In the genomic region with DNA sequence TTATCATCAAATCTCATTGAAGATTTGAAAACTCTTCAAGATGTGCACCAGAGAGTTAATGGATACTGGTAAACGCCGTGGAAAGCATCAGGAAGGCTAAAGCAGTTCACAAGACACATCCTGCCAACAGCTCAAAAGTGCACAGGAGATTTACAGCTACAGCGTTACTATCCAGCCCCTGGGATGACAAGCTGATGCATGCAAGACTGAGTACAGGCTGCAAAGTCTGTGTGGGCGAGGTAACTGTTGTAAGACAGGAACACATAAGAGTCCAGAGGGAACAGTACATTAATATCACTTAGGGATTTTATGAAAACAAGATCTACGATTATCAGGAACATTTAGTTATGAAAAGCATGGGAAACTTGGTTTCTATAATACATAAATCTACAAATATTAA, we compare ENCODE assay signal across 24 mouse cellular contexts.
DNase-seq lines count a peak whose midpoint lies in the region; ATAC-seq and TF ChIP-seq lines count a peak whose summit lies in the region.
"Had no signal": no experiment of that assay in that cellular context is flagged by ENCODE, and none has a peak within 500 bp of the region (broad histone marks: within the 10 kb centered on the region; RNA-seq: fewer than 3 reads in every experiment).

No protein-coding gene starts in this region.

- H3K9ac ChIP-seq in stomach, embryonic 14.5 days (replicated peaks; ENCODE audit: low read depth, low read length), result no peak overlapping the region
- H3K9ac ChIP-seq in stomach, postnatal 0 days (ENCODE audit: low read length), result no peak overlapping the region
- no peak overlapping the region for H3K9ac ChIP-seq in liver, embryonic 12.5 days
- H3K9ac ChIP-seq: forebrain, embryonic 12.5 days; hindbrain, embryonic 12.5 days; kidney, embryonic 15.5 days; limb, embryonic 15.5 days; neural tube, embryonic 13.5 days had no signal

- peak overlapping the region; percentile 27; the same call in 1 of the 2 replicates for H3K27ac ChIP-seq in stomach, embryonic 14.5 days (ENCODE audit: low read length)
- H3K27ac ChIP-seq in stomach, postnatal 0 days (replicated peaks), result no peak overlapping the region
- H3K27ac ChIP-seq in liver, embryonic 12.5 days, result no peak overlapping the region
- no peak overlapping the region for H3K27ac ChIP-seq in thymus, adult 2 months (ENCODE audit: control insufficient read depth, insufficient read depth, low read length)
- H3K27ac ChIP-seq: forebrain, embryonic 12.5 days; heart, embryonic 10.5 days; hindbrain, embryonic 12.5 days; kidney, embryonic 15.5 days; layer of hippocampus, adult 2 months; left cerebral cortex, adult 2 months; limb, embryonic 15.5 days; neural tube, embryonic 13.5 days had no signal

- no peak for TF ChIP-seq POLR2A in thymus, adult 2 months (IDR thresholded peaks at IDR 0.05; ENCODE audit: control insufficient read depth, extremely low read depth, insufficient read depth, low read length, poor library complexity)

- no peak for DNase-seq in frontal cortex, postnatal 10 days (ENCODE audit: low spot score in 2 of 2)
- DNase-seq in left cerebral cortex, adult 11 months (ENCODE audit: low spot score), result peak; percentile 6
- DNase-seq in left cerebral cortex, postnatal 36 days (ENCODE audit: low spot score in 2 of 2), result no peak
- no peak for DNase-seq in stomach, postnatal 0 days (ENCODE audit: low spot score)
- no peak for DNase-seq in thymus, adult 2 months
- DNase-seq: adrenal gland, postnatal 10 days; cerebellum, adult 9-11 months; lung, postnatal 10 days; midbrain, embryonic 14.5 days; thymus, adult 18-20 months had no signal

- no peaks in the 10 kb centered on the region for H3K36me3 ChIP-seq in stomach, embryonic 14.5 days (ENCODE audit: control insufficient read depth, insufficient read depth, low read length)
- H3K36me3 ChIP-seq in stomach, postnatal 0 days (ENCODE audit: control insufficient read depth, insufficient read depth, low read length), result no peaks in the 10 kb centered on the region
- H3K36me3 ChIP-seq in liver, embryonic 12.5 days, result no peaks in the 10 kb centered on the region
- no peaks in the 10 kb centered on the region for H3K36me3 ChIP-seq in thymus, adult 2 months (ENCODE audit: control insufficient read depth, insufficient read depth, low read length)
- H3K36me3 ChIP-seq: forebrain, embryonic 12.5 days; G1E; heart, embryonic 10.5 days; hindbrain, embryonic 12.5 days; kidney, embryonic 15.5 days; limb, embryonic 15.5 days; neural tube, embryonic 13.5 days had no signal

- no peak for TF ChIP-seq CTCF in stomach, postnatal 0 days (IDR thresholded peaks at IDR 0.05; ENCODE audit: low read depth)
- no peak for TF ChIP-seq CTCF in thymus, adult 2 months (IDR thresholded peaks at IDR 0.05; ENCODE audit: borderline replicate concordance, control insufficient read depth, extremely low read depth, insufficient read depth, low read length, poor library complexity)

- no peak overlapping the region for H3K4me3 ChIP-seq in stomach, embryonic 14.5 days (ENCODE audit: low read depth, low read length)
- H3K4me3 ChIP-seq in stomach, postnatal 0 days (ENCODE audit: low read depth, low read length), result no peak overlapping the region
- H3K4me3 ChIP-seq in liver, embryonic 12.5 days, result no peak overlapping the region
- no peak overlapping the region for H3K4me3 ChIP-seq in thymus, adult 2 months (ENCODE audit: control insufficient read depth, insufficient read depth, low read length)
- H3K4me3 ChIP-seq: forebrain, embryonic 12.5 days; heart, embryonic 10.5 days; hindbrain, embryonic 12.5 days; kidney, embryonic 15.5 days; layer of hippocampus, adult 2 months; left cerebral cortex, adult 2 months; limb, embryonic 15.5 days; neural tube, embryonic 13.5 days had no signal

- no peak overlapping the region for H3K4me2 ChIP-seq in stomach, embryonic 14.5 days (replicated peaks; ENCODE audit: low read depth, low read length)
- H3K4me2 ChIP-seq in stomach, postnatal 0 days (replicated peaks; ENCODE audit: low read depth), result no peak overlapping the region
- no peak overlapping the region for H3K4me2 ChIP-seq in liver, embryonic 12.5 days
- H3K4me2 ChIP-seq: forebrain, embryonic 12.5 days; hindbrain, embryonic 12.5 days; kidney, embryonic 15.5 days; limb, embryonic 15.5 days; neural tube, embryonic 13.5 days had no signal

- no peaks in the 10 kb centered on the region for H3K9me3 ChIP-seq in stomach, embryonic 14.5 days (ENCODE audit: control insufficient read depth, low read depth, low read length)
- H3K9me3 ChIP-seq in stomach, postnatal 0 days (ENCODE audit: control insufficient read depth, low read length), result no peaks in the 10 kb centered on the region
- H3K9me3 ChIP-seq in liver, embryonic 12.5 days (replicated peaks), result 0 out of 2 replicates have a peak, but pooled peaks cover 6% of the 10 kb centered on the region
- H3K9me3 ChIP-seq: forebrain, embryonic 12.5 days; heart, embryonic 10.5 days; hindbrain, embryonic 12.5 days; kidney, embryonic 15.5 days; limb, embryonic 15.5 days; neural tube, embryonic 13.5 days had no signal

- peak; percentile 88 for ATAC-seq in frontal cortex, adult (ENCODE audit: low TSS enrichment)
- no peak for ATAC-seq in stomach, embryonic 14.5 days (ENCODE audit: insufficient number of reproducible peaks, insufficient read depth, low FRiP score, low read depth)
- ATAC-seq in stomach, postnatal 0 days (ENCODE audit: low FRiP score, low TSS enrichment), result no peak
- ATAC-seq in liver, embryonic 12.5 days, result no peak
- ATAC-seq: activated CD4-positive, CD25-positive, alpha-beta regulatory T cell, adult 4 months; inflammation-experienced regulatory T-cells, adult 6 months had no signal

- intact Hi-C loops in left cerebral cortex, postnatal 36 days (cut with DNase I), result no loop called here

- no peaks in the 10 kb centered on the region for H3K27me3 ChIP-seq in stomach, embryonic 14.5 days (ENCODE audit: control insufficient read depth, insufficient read depth, low read length)
- no peaks in the 10 kb centered on the region for H3K27me3 ChIP-seq in stomach, postnatal 0 days (ENCODE audit: control insufficient read depth, insufficient read depth, low read length)
- no peaks in the 10 kb centered on the region for H3K27me3 ChIP-seq in liver, embryonic 12.5 days (replicated peaks)
- no peaks in the 10 kb centered on the region for H3K27me3 ChIP-seq in thymus, adult 2 months (ENCODE audit: control insufficient read depth, insufficient read depth, low read length)
- H3K27me3 ChIP-seq: forebrain, embryonic 12.5 days; hindbrain, embryonic 12.5 days; kidney, embryonic 15.5 days; limb, embryonic 15.5 days; neural tube, embryonic 13.5 days had no signal

- WGBS in stomach, embryonic 14.5 days, result 31% methylated on average over 5 of the region's 5 CpGs
- WGBS in stomach, postnatal 0 days, result 37% methylated on average over 5 of the region's 5 CpGs
- WGBS in liver, embryonic 12.5 days (ENCODE audit: insufficient replicate concordance), result 54% methylated on average over 5 of the region's 5 CpGs
- 83% methylated on average over 5 of the region's 5 CpGs for WGBS in thymus, adult 2 months

- H3K4me1 ChIP-seq in stomach, embryonic 14.5 days (ENCODE audit: control insufficient read depth, insufficient read depth, low read length), result 0 out of 2 replicates have a peak, but pooled peaks cover 3% of the 10 kb centered on the region
- no peaks in the 10 kb centered on the region for H3K4me1 ChIP-seq in stomach, postnatal 0 days (replicated peaks; ENCODE audit: control insufficient read depth, insufficient read depth)
- no peaks in the 10 kb centered on the region for H3K4me1 ChIP-seq in liver, embryonic 12.5 days
- no peaks in the 10 kb centered on the region for H3K4me1 ChIP-seq in thymus, adult 2 months (replicated peaks; ENCODE audit: control insufficient read depth, insufficient read depth, low read length)
- H3K4me1 ChIP-seq: forebrain, embryonic 12.5 days; heart, embryonic 10.5 days; hindbrain, embryonic 12.5 days; kidney, embryonic 15.5 days; limb, embryonic 15.5 days; neural tube, embryonic 13.5 days had no signal

- no peak for TF ChIP-seq EP300 in stomach, postnatal 0 days (optimal IDR thresholded peaks at IDR 0.05)
